Mouse (Mus musculus): ENCODE measurements around the gene Tmem259.

Gene Tmem259

DNA sequence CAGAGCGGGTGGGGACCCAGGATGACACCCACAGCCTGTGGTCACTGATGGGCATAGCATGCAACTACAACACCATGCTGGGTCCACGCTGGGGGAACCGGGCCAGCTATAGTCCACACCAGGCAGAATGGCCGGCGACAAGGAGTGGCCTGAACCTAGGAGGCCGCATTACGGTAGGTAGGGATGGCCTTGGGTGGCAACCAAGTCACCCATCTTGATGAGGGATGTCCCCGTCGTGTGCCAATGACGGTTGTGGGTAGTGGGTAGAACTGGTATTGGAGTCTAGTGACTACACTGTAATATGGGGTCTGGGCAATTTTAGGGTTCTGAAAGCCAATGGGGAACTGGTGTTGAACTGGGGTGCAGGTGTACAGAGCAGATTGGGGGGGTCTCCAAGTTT is 32.8 kb upstream of the Tmem259 start:
- no peak for DNase-seq (ENCODE audit: inconsistent age in 2 of 2, low spot score in 1 of 2)

DNA sequence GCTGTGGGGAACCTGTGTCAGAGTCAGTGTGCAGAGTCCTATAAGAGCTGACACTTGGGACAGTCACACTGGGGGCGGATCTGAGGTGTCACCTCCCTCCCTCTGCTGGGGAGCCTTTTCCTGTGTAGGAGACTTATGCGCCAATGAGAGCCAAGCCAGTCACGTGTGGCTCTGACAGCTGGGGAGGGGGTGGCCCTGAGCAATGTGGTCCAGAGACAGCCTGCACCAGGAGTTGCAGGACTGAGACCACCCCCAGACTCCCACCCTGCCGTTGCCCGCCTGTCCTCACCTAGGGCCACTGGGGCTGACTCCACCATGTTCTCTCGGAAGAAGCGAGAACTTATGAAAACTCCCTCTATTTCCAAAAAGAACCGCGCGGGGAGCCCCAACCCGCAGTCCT is 32.4 kb upstream of the Tmem259 start, which contains the start of gene Arhgap45:
Gene Arhgap45, plus strand, starts transcription at position 143 of the 400 bp plus-strand sequence.
- no peak for DNase-seq (ENCODE audit: inconsistent age in 2 of 2, low spot score in 1 of 2)

DNA sequence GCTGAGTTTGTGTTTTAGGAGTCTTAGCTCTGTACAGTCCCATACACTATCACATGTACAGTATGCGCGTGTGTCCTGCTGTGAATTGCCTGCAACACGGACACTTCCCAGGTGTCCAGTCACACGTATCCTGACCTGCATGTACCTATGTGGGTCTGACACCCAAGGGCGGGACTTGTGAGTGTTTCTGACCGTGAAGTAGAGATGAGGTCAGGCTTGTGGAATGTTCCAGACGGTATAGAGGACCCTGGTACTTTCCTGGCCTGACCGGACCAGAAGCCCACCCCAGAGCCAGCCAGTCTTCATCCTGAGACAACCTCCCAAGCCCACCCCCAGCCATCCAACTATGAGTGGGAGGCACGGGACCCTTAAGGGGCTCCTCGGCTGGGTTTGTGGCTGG is 31.5 kb upstream of the Tmem259 start:
- no peak for DNase-seq (ENCODE audit: inconsistent age in 2 of 2, low spot score in 1 of 2)

DNA sequence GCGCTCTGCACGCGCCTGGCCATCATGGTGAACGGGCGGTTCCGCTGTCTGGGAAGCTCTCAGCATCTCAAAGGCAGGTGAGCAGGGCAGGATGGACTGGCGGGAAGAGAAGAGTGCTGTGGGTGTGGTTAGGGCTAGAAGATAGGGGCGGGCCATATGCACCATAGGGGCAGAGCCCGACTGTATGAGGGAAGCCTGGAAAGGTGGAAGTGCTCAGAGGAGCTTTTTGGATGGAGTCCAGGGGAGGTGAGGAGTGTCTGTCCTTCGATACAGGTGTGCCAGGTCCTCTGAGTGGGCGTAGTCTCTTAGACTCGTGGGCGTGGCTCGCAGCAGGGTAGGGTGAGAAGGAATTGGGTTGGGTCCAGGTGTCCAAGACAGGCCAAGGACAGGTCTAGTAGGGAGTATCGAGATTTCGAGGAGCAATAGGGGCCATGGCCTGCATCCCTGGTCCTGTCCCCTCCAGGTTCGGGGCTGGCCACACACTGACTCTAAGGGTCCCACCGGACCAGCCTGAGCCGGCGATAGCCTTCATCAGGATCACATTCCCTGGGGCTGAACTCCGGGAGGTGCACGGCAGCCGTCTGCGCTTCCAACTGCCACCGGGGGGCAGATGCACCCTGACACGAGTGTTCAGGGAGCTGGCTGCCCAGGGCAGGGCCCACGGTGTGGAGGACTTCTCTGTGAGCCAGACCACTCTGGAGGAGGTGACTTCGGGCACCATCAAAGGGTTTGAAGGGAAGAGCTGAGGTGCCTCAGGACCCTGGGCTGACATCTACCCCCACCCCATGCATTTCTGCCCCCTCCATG is 30.6 kb upstream of the Tmem259 start:
- DNase-seq (ENCODE audit: inconsistent age in 2 of 2, low spot score in 1 of 2), result no peak

DNA sequence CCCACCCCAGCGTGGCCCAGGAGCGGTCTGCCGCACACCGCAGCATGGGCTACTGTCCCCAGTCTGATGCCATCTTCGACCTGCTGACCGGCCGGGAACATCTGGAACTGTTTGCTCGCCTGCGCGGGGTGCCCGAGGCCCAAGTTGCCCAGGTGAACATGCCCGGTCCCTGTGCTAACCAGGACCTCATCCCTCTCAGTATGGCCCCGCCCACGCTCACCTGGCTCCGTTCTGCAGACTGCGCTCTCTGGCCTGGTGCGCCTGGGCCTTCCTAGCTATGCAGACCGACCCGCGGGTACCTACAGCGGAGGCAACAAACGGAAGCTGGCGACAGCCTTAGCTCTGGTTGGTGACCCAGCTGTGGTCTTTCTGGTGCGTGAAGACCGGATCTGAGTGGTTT is 29.5 kb upstream of the Tmem259 start:
- no peak for DNase-seq (ENCODE audit: inconsistent age in 2 of 2, low spot score in 1 of 2)

GRCm38 (mm10) chr10:80011740-80012139 is 27.6 kb upstream of the Tmem259 start:
- no peak for DNase-seq (ENCODE audit: inconsistent age in 2 of 2, low spot score in 1 of 2)

- DNase-seq (ENCODE audit: inconsistent age in 2 of 2, low spot score in 1 of 2), result peak; percentile 86 to 90
These were observed 20.1 kb upstream of the Tmem259 start for GRCm38 (mm10) chr10:80004233-80004705.

DNA sequence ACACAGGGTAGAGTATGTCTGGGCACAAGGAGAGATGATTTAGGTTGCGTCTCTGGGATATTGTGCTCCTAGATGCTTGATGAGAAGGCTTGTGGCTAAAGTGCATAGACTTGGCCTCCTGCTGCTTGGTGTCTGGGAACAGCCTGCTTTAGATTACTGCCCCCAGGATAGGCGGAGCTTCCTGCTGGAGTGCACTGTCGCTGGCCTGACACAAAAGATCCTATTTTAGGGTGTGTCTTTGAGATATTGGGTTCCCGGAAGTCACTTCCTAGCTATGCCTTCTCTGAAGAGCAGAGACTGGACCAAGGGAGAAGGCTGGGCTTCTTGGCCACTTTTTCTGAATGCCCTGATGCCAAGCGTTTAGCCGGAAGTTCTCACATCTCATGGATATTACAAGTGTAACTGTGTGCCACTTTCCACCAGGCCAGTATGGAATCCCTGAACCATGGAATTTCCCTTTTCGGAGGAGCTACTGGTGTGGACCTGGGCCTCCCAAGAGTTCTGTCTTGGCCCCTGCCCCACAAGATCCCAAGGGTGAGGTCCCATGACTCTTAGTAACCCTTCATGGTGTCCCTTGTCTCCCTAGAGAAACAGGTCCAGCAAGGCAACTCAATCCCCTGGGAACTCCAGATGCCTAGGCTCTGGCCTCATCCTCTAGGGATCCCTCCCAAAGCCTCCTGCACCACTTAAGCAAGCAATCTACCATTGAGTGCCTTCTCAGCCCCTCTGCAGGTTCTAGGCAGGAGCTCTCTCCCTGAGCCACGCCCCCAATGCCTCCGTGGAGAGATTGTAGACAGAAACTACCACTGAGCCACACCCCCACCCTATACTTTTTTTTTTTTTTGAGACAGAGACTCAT is 19.5 kb upstream of the Tmem259 start:
- DNase-seq (ENCODE audit: inconsistent age in 2 of 2, low spot score in 1 of 2), result peak in 1 of 2 experiments; percentile 64

GRCm38 (mm10) chr10:80002829-80003228 is 18.7 kb upstream of the Tmem259 start:
- DNase-seq (ENCODE audit: inconsistent age in 2 of 2, low spot score in 1 of 2), result no peak

DNA sequence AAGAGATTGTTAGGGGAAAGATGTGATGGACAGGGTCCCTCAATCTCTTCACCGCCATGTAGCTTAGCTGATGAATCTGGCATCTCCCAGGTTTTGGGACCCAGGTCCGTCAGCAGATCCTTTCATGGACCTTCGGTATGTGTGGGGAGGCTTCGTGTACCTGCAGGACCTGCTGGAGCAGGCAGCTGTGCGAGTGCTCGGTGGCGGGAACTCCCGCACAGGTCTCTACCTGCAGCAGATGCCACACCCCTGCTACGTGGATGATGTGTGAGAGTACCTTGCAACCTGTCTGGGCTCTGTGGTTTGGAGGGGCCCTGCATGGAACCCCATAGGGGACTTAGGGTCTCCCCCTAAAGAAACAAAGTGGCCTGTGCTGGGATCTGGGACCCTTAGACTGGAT is 17.8 kb upstream of the Tmem259 start:
- no peak for DNase-seq (ENCODE audit: inconsistent age in 2 of 2, low spot score in 1 of 2)

GRCm38 (mm10) chr10:79997819-79998218 is 13.7 kb upstream of the Tmem259 start:
- DNase-seq (ENCODE audit: inconsistent age in 2 of 2, low spot score in 1 of 2), result peak in 1 of 2 experiments; percentile 62

GRCm38 (mm10) chr10:79997034-79997760 is 13.1 kb upstream of the Tmem259 start:
- DNase-seq (ENCODE audit: inconsistent age in 2 of 2, low spot score in 1 of 2), result peak; percentile 71 to 89

DNA sequence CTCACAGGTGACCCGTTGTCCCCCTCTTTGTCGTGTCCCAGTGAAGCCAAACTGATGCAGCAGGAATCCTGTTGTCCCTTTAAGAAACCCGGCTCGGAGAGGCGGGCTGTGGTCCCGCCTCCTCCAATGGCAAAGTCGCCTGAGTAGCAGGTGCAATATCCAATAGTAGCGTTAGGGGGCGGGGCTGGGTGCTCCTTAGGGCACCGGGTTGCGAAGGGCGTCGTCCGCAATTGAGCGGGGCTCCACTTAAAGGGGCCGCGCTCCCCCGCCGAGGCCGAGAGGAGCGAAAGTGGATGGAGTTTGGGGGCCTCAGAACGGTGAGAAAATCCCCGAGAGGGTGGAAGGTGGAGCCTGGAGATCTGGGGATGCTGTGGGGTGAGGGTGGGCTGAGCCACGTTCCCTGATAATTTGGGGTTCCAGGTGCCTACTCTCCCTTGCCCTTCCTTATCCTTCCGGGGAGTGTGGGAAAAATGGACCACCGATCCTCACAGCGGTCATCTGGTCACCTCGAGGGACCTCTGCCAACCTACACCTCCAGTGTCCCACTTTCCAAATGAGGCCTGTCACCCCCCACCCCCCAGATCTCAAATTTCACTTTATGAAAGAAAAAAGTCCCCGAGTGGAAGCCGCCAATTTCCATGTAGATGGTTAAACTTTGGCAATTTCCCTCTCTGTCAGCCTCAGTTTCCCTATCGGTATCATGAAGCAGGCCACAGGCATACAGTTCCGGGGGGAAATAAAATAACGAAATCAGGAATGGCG is 12.3 kb upstream of the Tmem259 start, which contains the start of gene Abca7:
Gene Abca7, plus strand, starts transcription at position 223 of the 762 bp plus-strand sequence.
- peak; percentile 96 to 99 for DNase-seq (ENCODE audit: inconsistent age in 2 of 2, low spot score in 1 of 2)

DNA sequence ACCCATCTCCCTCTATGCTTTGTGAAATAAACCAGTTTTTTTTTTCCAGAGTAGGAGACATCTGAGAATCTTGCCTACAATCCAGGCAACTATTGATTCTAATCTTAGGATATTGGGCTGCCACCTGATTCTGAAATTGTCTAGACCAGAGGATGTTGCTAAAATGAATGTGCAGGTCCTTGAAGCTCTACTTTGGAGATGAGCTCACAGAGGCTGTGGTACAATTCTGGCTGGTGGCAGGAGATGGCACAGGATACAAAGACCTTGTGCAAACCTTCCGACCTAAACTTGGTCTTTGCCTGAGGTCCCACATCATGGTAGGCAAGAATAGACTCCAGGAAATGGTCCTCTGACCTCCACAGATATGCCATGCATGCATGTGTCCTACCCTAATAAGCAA is 11.5 kb upstream of the Tmem259 start:
- no peak for DNase-seq (ENCODE audit: inconsistent age in 2 of 2, low spot score in 1 of 2)

DNA sequence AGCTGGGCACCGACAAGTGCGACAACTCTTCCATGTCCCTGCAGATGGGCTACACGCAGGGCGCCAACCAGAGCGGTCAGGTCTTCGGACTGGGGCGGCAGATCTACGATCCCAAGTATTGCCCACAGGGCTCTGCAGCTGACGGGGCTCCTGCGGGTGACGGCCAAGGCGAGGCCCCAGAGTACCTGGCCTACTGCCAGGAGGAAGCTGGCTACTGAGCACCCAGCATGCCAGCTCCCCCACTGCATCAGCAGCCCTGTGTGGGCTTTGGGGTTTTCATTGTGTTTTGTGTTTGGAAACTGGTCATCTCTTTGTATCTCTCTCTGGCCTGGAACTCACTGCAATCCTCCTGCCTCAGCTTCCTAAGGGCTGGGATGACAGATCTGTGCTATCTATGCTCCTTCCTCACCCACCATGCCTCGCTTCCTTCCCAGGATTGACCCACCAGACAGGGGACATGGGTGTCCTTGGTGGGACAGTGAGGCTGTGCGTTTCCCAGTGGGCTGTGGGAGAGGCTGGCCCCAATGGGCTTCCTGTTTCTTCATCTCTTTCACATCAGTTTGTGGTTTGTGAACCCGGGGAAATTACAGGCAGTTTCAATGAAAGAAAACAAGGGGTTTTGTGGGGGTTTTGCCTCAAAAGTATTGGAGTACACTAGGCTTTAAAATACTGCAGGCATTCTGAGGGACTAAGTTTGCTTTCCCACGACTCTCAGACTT is 10.4 kb upstream of the Tmem259 start:
- DNase-seq (ENCODE audit: inconsistent age in 2 of 2, low spot score in 1 of 2), result peak in 1 of 2 experiments; percentile 66

GRCm38 (mm10) chr10:79991548-79991947 is 7.4 kb upstream of the Tmem259 start:
- no peak for DNase-seq (ENCODE audit: inconsistent age in 2 of 2, low spot score in 1 of 2)

- DNase-seq (ENCODE audit: inconsistent age in 2 of 2, low spot score in 1 of 2), result no peak
These were observed 7.0 kb upstream of the Tmem259 start for GRCm38 (mm10) chr10:79991099-79991498.

DNA sequence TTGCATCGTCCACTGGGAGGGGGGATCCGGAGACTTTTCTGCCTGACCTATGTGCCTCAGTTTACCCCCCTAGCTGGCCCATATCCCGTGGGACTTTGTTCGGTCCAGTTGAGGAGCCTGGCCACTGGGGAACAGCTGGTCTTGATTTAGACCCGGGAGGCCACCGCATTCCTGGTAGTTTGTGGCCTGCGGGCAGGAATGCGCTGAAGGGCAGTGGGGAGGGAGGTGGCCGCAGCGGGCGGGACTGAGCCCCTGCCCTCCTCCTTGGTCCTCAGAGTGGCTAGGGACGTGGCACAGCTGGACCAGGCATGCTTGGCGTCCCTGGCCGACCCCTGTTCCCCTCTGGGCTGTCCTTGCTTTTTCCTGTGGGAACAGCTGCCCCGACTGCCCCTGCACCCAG is 5.7 kb upstream of the Tmem259 start:
- DNase-seq (ENCODE audit: inconsistent age in 2 of 2, low spot score in 1 of 2), result no peak

GRCm38 (mm10) chr10:79989272-79989786 is 5.2 kb upstream of the Tmem259 start:
- DNase-seq (ENCODE audit: inconsistent age in 2 of 2, low spot score in 1 of 2), result no peak
